Mouse (Mus musculus) layer of hippocampus, postnatal 36 days (tissue): ENCODE measurements around the gene Thsd4. TPM values are rescaled to one million over a fixed set of nuclear protein-coding genes. Genes with fewer than 3 reads are reported as not detected.

ENCODE experiments used
- DNase-seq, 2 experiments: peaks; one replicate each; pipeline ENCODE4 v3.0.0; 2022
- total RNA-seq, 2 experiments: library from RNA; stranded (reverse); gene quantifications; 2 replicates each; pipeline ENCODE4 v1.2.3; 2021

Thsd4 gene
- total RNA-seq, 2 experiments from 2014 or later, result 22.9 to 25.7 TPM

DNA sequence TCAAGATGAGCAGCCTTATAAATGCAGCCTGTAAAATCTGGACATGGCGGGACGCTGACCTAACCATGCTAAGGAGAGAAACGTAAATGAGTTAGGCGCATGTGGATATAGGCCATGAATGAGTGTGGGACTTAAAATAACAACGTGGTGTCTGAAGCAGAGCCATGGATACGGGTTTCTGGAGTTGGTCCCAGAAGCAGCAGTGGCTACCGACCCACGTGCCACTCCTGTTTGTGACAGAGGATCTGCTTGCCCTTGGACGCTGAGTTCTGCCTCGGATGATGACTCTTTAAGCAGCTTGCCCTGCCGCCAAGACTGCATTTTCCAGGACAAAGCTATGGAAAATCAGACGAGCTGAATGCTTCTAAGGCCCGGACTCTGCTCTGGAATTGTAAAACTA is 262.2 kb downstream of the Thsd4 start:
- no peak for DNase-seq

DNA sequence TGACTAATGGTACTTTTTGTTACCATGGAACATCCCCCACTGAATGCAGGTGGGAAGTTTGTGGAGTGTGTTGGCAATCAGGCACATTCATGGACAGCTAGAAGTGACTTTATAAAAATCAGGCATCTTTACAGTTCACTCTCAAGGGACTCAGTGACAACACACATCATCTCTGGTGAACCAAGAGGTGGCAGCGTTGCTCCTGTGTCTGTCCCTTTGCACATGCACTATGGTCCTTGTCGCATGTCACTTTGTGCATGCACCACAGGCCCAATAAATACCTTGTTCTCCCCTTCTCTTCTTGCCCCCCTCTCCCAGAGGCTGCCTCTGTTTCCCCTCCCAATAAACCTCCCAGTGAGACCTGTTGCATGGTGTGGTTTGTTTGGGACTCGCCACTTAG is 270.1 kb downstream of the Thsd4 start:
- peak in 1 of 2 experiments; percentile 19 for DNase-seq

DNA sequence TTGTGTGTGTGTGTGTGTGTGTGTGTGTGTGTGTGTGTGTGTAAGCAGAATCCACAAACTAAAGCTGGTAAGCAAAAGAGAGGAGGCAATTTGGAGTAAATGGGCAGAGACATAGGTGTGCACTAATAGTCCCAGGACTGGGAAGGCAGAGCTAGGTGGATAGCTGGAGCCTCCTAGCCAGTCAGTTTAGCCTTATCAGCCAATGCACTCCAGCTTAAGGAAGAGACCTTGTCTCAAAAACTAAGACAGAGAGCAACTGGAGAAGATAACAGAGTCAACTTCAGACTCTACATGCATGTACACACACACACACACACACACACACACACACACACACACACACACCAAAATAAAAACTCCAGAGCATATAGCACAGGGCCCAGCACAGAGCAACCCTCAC is 271.4 kb downstream of the Thsd4 start:
- DNase-seq, result no peak

DNA sequence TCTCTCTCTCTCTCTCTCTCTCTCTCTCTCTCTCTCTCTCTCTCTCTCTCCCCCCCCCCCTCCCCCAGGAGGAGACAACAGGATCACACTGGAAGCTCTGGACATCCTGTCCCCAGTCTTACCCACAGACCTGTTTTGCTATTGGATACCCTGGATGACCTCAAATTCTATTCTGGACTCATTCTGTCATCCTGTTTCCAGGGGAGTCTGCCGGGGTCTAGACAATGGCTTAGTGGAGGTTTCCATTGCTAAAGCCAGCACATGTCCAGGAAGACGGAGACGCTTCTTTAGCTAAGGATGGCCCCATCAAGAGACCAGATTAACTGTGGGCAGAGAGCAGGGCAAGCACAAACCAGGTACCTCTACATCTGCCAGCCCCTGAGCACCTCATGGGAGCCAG is 273.8 kb downstream of the Thsd4 start:
- DNase-seq, result no peak

DNA sequence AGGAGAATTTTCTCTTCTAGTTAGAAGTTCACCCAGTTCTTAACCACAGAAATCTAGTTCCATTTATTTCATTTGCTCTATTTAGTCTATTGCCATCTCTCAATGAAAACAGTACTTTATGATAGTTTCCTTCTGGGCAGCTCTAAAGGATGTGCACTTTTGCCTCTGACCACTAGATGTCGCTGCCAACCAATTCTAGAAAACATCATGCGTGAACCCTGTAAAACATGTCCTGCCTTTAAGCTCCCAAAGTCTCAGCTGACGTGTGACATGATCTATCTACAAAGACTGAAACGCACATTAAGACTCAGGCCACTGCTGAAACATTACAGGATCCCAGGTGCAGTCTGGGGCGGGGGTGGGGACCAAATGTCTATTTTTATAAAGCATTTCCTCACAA is 276.9 kb downstream of the Thsd4 start:
- DNase-seq, result peak; percentile 46 to 63

DNA sequence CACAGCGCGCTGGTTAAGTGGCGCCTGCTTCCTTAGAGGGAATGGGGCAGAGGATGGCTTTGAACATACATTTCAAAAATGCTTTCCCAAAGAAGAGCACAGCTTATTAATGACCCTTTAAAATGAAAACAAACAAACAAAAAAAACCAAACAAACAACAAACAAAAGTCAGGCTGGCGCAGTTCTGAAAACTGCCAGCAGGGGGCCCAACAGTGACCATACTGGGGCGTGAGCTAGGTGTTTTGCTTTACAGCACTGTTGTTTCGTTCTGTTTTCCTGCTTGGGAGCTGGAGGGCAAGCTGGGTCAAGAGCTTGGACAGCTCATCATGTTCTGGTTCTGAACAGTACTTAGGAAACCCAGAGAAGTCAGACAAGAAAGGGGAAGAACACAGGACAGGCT is 278.3 kb downstream of the Thsd4 start:
- no peak for DNase-seq

DNA sequence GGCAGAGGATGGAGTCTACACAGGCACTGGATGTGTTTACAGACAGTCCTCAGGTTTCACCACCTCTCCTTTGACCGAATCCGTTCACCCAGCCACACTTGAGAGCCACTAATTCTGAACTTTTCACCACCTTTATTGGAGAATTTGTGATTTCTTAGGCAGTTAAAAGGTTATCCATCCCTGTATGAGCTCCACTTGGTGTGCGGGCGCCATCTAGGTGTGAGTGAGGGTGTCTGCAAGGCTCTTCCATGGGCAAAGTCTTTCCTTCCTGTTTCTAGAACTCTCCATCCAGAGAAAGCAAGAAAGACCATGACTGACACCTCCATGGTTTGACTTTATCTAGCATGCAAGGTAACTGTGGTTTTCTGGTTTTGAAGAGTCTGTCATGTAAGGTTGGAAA is 284.2 kb downstream of the Thsd4 start:
- peak; percentile 23 to 39 for DNase-seq

DNA sequence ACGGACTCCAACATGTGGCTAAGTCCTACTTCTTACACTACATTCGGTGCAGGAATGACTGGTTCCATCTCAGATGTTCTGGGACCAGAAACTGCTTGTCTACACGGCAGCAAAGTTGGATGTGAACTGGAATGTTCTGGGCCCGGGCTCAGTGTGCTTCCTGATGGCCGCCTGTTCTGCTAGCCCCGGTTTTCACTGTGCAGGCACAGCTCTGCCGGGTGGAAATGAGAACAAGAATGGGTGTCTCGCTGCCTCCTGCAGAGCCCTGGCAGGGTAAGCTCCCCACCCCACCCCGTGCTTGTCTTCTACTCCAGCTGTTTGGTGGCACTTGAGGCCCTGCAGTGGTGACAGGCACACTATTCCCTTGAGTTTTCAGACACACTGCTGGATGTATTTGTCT is 285.7 kb downstream of the Thsd4 start:
- DNase-seq, result no peak

DNA sequence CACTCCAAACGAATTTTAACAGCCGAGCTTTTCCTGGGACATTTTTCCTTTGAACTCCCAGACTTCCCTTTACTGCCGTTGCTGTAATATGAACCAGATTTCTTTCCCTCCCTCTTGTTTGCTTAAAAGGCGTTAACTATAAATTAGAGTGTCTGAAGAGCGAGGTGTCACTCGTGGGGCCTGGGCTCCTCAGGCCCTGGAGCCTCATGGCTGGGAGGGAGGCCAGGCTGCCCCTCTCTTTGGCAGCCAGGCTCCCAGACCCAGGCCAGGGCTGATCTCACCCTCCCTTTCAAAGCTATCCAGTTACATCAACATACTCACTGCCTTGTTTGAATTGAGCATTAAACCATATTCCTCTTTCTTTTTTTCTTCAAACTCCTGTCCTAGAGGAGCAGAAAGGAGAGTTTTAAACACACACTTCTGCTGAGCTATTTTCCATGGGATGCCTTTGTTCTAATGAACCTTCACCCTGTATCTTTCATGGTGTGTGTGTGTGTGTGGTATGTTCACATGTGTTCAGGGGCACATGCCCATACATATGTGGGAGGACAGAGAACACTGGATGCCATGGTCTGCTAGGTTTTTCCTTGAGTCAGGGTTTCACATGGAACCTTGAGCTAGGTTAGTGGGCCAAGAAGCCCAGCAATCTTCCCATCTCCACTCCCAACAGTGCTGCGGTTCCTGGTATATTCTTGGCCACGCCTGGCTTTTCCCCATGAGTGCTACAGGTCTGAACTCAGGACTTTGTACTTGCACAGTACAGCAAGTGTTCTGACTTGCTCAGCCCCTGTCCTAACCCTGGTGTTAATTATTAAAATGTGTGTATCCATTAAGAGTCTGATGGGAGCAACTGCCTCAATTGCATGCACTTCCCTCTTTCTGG is 287.4 kb downstream of the Thsd4 start:
- no peak for DNase-seq

DNA sequence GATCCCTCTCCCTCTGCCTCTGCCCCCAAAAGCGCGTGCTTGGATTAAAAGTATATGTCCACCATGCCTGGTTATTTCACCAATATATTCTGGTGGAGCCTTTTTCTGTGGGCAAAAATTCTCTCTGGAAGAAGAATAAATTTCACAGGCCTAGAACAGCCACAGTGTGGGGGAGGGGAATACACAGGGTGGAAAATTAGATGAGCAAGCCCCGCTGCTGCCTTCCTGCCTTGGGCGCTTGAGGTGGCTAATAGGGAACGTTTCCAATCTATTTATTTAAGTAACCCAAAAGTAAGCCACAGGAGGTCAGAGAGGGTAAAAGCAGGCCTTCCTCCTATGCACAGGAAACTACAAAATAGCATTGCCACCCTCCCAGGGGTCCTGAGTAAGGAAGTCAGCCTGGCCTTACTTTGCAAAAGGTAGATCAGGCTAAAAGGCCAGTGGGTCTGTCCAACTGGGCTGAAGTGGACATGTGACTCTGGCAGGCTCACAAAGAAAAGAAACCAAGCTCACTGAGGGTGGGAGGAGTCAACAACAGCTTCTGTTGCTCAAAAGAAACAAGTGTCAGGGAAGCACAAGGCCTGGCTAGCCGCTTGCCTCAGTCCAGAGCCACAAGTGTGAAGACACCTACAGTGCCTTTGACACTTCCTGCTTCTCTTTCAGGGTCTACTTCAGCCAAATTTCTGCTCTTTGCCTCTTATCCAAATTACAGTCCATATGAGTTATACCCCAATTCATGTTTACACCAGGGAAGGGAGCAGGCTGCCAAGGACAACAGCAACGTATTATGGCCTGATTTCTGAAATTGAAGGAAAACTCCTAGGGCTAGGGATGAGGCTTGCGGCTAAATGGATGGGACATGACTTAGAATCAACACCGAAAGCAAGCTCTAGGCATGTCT is 289.6 kb downstream of the Thsd4 start:
- DNase-seq, result no peak

DNA sequence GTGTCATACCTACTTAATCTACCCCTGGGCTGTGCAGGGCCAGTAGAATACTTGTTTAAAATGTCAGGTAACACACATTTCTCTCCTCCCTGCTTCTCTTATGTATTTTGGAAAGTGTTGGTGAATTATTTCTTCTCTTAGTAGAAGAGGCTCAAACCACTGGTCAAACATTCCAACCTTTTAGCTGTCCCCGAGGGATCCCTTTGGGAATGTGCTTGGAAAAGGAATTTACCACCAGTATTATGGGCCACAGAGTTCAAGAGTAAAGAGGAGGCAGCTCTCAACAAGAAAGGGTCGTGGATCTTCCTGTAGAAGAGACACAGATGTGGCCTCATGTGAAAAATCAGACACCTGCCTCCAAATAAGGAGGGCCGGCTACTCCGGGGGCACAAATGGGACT is 292.4 kb downstream of the Thsd4 start:
- no peak for DNase-seq

DNA sequence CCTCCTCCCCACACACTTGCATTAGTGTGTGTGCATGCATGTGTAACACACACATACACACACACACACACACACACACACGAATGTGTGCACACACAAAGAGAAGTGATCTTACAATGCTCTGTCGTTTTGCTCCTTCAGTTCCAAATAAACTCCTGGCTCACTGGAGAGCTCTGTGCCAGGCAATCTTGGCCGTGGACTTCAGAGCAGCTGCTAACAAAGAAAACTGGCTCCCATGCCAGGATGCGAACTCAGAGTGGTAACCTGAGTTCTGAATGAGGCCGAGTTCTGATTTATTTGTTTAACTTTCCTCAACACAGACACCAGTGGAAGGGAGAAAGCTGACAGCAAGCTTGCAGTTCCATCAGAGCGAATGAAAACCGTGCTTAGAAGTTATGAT is 294.1 kb downstream of the Thsd4 start:
- DNase-seq, result peak; percentile 22 to 23

DNA sequence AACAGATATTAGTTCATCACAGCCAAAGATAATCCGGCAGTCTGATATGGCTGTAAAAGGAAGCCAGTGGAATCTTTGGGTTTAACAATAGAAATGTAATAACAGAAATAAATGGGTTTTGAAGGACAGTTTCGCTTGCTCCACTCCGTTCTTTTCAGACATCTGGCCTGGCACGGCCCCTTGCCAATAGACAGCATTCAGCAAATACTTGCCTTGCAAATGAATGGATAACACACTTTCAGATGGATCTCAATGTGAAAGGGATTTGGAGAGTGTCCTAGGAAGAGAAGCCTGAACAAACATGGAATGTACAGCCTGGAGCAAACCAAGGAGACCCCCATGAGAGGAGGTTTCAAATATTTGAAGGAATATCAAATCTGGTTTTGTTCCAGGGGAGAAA is 295.2 kb downstream of the Thsd4 start:
- DNase-seq, result peak; percentile 26 to 49

DNA sequence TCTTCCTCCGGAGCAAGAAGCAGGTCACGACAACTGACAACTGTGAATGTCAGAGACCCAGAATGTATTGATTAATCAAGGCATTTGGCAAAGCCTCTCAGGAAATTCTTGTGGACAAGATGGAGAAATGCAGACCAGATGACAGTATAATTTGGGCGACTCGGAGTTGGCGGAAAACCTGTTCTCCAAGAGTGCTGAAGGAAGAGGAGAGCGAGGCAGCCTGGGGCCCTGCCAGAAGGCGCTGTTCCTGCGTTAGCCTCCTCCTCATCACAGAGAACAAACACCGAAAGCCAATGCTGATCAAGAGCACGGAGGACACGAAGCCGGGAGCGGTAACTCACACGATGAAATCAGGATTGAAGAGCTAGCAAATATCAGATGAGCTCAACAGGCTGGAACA is 295.7 kb downstream of the Thsd4 start:
- peak; percentile 29 to 45 for DNase-seq

DNA sequence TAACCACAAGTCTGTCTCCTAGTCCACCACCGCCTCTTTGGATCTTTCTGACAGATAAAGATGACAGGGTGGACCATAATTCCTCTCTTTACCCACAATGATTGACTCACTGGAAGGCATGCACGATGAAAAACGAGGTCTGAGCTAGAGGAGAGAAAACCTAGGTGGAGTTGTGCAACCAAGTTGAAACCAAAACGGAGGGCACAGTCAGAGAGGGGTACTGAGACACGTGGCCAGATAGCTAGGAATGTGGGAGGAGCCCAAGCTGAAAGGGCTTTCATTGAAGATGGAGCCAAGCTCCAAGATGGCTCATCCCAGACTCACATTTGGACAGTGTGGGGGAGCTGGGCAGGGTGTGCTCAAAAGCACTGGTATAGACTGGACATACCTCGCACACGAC is 296.4 kb downstream of the Thsd4 start:
- no peak for DNase-seq

DNA sequence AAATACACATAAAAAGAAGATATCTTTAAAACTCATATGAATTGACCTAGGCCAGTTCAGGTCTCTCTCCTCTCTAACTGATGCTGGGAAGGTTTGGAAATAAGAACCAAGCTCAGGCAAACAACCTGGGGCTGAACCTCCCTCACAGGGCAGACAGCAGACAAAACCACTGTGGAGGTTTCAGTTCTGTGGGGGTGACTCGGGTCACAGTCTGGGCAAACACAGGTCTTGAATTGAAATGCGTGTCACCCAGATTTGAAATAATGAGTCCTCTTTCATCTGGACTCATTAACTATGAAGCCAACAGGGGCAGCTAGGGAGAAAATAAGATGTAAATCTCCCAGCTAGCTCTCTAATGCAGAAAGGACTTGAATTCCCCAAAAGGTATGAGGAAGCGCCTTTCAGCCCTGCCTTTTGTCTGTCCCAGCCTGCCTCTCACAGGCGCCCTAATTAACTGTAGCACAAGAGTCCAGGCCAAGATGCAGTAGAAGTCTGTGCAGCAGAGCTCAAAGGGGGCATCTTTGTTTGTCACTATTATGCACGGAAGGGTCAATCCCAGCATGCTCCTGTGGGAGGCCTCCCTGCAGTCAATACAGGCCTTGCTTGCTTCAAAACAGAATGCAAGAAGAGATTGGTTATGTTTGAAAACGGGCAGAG is 297.7 kb downstream of the Thsd4 start:
- peak in 1 of 2 experiments; percentile 15 for DNase-seq

DNA sequence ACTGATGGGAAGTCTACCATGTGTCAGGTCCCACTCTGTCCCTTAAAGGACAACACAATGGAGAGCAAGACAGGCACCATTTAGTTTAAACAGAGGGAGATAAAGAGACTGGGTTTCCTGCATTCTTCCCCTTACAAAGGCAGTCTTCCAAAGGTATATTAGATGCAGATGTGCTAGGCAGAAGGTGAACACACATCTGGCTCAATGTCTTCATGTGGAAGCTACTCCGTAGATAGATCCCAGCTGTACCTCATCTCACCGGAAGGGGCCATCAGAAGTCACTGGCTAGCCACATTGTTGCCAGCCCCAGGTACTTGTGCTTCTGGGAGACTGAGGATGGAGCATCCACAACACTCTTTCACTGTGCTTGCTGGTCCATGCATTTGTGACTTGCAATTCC is 301.4 kb downstream of the Thsd4 start:
- DNase-seq, result no peak

DNA sequence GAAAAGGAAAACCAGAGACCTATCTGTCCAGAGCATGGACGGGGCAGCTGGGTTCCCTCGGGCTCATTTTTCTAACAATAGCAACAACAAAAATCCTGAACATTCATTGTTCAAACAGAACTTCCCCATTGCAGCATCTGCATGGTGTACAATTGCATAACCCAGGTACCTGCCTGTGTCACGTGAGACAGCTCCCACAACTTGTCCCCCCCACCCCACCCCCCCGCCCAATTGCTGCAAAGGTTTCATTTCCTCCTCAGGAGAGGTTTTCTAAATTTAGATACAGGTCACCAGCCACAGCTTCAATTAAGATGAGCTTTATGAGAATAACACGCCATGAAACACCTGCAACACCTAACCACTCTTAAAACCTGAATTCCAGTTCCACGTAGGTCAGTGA is 303.4 kb downstream of the Thsd4 start:
- no peak for DNase-seq

DNA sequence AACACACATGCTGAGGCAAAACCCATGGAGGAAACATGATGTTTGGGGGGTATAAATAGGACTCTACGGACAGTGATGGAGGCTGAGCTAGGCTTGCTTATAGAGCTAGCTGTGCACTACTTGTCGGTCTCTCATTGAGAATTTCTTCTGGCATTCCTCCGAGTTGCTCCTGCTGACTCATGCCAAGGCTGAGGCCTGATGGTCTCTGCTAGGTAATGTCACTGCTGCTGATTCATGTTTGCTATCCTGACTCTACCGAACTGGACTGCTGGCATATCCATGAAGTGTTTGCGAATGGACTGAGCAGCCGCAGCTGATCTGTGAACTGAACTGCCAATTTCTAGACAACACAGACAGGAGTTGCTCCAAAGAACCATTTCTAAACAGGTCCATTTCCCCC is 305.8 kb downstream of the Thsd4 start:
- DNase-seq, result no peak

DNA sequence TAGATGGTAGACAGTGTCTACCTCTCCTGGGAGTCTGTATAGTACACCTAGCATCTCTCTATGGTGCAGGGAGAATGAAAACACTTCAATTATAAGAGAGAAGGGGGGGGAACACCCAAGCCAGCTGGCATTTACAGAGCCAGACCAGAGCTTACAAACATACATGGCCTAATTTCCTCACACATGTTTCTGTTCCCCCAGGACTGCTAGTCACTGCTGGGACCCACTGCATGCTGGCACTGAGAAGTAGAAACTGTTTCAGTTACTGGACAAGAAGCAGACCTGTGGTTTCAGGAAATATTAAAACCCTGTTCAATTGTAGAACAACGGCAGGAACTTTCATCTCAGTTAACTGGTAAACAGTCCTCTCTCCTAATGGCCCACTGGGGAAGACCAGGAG is 308.7 kb downstream of the Thsd4 start:
- no peak for DNase-seq

DNA sequence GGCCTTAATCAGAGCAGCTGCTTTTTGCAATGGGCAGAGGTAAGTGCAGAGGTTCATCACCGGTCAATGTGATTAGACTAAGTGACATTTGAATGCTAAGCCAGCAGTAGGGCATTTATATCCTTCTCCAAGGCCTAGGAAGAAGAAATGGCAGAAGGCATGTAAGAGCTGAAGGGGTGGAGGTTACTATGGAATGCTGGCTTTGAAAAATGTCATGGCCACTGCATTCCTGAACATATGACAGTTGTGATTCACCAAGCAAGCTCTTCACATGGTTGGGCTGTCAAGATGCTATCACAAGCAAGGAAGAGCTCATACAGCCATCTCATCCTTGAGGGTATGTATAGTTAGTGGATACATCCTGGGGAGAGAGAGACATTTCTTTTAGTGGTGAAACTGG is 313.0 kb downstream of the Thsd4 start:
- DNase-seq, result no peak

DNA sequence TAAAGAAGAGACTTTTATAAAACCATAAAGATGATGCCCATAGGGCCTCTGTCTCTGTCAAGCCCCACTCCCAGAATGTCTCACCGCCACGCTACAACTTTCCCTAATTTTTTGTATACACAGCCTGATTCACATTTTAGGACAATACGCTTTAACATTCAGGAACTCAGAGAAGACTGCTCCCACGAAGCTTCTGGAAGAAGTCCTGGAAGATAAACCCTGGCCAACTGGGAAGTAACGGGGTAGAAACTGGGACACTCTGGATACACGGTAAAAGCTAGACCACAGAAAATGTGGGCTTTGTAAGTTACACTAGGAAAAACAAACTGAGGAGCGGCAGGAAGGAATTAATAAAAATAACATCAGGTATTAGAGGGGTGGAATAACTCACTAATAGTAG is 318.7 kb downstream of the Thsd4 start:
- no peak for DNase-seq

DNA sequence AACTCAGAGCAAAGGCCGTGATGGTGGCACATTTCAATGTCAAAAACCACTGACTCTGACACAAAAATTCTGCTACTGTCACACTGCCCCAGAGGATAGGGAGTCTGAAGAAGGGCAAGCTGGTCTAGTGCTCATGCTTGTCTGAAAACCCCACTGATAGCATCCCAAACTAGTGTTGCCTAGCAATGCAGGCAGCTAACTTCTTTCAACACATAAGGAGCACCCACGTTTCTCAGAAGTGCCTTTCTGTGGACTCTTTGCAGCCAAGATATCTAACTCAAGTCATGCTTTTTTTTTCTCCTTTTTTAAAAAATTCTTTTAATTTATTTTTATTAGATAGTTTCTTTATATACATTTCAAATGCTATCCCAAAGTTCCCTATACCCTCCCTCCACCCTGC is 321.4 kb downstream of the Thsd4 start:
- no peak for DNase-seq
